Mouse (Mus musculus) c-Kit-positive CD71-positive TER-119-negative erythroid progenitor cells, embryonic 14.5 days (primary cell): ENCODE data around the gene 9830107B12Rik.

ENCODE experiments used
- DNase-seq: peaks from one replicate; pipeline ENCODE4 v3.0.0-alpha.2; 2013; ENCODE audit warnings: low read depth

9830107B12Rik gene

GRCm38 (mm10) chr17:48094820-48095680 is 51.0 kb downstream of the 9830107B12Rik start:
- DNase-seq: no peak

GRCm38 (mm10) chr17:48093286-48093817 is 52.7 kb downstream of the 9830107B12Rik start:
- no peak for DNase-seq

- DNase-seq: no peak
Observed at GRCm38 (mm10) chr17:48090305-48090704, 55.8 kb downstream of the 9830107B12Rik start.

GRCm38 (mm10) chr17:48089446-48089845 is 56.6 kb downstream of the 9830107B12Rik start:
- DNase-seq: no peak

GRCm38 (mm10) chr17:48089019-48089418 is 57.0 kb downstream of the 9830107B12Rik start, which contains the start of gene 1700067P10Rik:
Gene 1700067P10Rik, plus strand, starts transcription at chr17:48089319.
- DNase-seq: no peak

GRCm38 (mm10) chr17:48080626-48081025 is 65.4 kb downstream of the 9830107B12Rik start:
- no peak for DNase-seq
